Mouse (Mus musculus) kidney, adult 2 months (tissue): Measurements from ENCODE around the gene Rpl28. TPM values are rescaled to one million over a fixed set of nuclear protein-coding genes. Genes with fewer than 3 reads are reported as not detected.

Source experiments
- DNase-seq: peaks from one replicate; pipeline ENCODE4 v3.0.0; 2021
- H3K27ac ChIP-seq: fragments of 200-500 bp; 2 replicates; pipeline ENCODE4 v1.5.1; 2012; ENCODE audit warnings: low read depth, low read length, control low read depth, inconsistent platforms; ENCODE audit not compliant: insufficient read depth
- H3K27me3 ChIP-seq: fragments of 200-500 bp; replicated peaks from 2 replicates; pipeline ENCODE4 v1.6.1; 2012; ENCODE audit warnings: mild to moderate bottlenecking, moderate library complexity, low read length, inconsistent platforms; ENCODE audit not compliant: control insufficient read depth, insufficient read depth
- H3K36me3 ChIP-seq: fragments of 200-500 bp; 2 replicates; pipeline ENCODE4 v1.6.1; 2012; ENCODE audit warnings: mild to moderate bottlenecking, moderate library complexity, low read length, inconsistent platforms; ENCODE audit not compliant: control insufficient read depth, insufficient read depth
- H3K4me1 ChIP-seq: fragments of 200-500 bp; 2 replicates; pipeline ENCODE4 v1.6.1; 2011; ENCODE audit warnings: low read length; ENCODE audit not compliant: control insufficient read depth, insufficient read depth
- H3K4me3 ChIP-seq: fragments of 200-500 bp; 2 replicates; pipeline ENCODE4 v1.5.1; 2011; ENCODE audit warnings: mild to moderate bottlenecking, low read depth, low read length, control low read depth; ENCODE audit not compliant: insufficient read depth
- CTCF ChIP-seq: fragments of 200-500 bp; conservative IDR thresholded peaks from 2 replicates; pipeline ENCODE4 v1.5.1; 2011; ENCODE audit warnings: low read depth, mild to moderate bottlenecking, control low read depth, low read length, moderate library complexity, mixed read lengths; ENCODE audit not compliant: insufficient read depth, insufficient read length
- POLR2A ChIP-seq: fragments of 200-500 bp; IDR thresholded peaks from one replicate; pipeline ENCODE4 v1.6.1; 2011; ENCODE audit warnings: low read depth, low read length, control low read depth
- WGBS: fragments of 180-500 bp; shearing (Covaris S2); methylation state at CpG from one replicate; pipeline ENCODE4 v1.1.7; 2018; 5-methylcytosine and 5-hydroxymethylcytosine counted together
- polyA plus RNA-seq: library from polyadenylated mRNA; depleted of rRNA; stranded (reverse); fragments of >200 nt; gene quantifications from 2 replicates; pipeline ENCODE4 v1.2.3, GENCODE M21; 2012

Rpl28 gene
- polyA plus RNA-seq, 1 experiment: 597 TPM

GRCm38 (mm10) chr7:4821690-4822089 is 29.0 kb downstream of the Rpl28 start:
- Histone ChIP-seq H3K4me3 (no peak overlapping the region), H3K36me3 (no peaks in the 10 kb centered on the region), H3K27ac (no peak overlapping the region), H3K27me3 (no peaks in the 10 kb centered on the region), H3K4me1 (peaks cover 3% of the 10 kb centered on the region; the same call in 1 of the 2 replicates)
- 89% methylated on average over 4 of the region's 4 CpGs for WGBS
- TF ChIP-seq POLR2A (no peak), CTCF (no peak)
- no peak for DNase-seq

DNA sequence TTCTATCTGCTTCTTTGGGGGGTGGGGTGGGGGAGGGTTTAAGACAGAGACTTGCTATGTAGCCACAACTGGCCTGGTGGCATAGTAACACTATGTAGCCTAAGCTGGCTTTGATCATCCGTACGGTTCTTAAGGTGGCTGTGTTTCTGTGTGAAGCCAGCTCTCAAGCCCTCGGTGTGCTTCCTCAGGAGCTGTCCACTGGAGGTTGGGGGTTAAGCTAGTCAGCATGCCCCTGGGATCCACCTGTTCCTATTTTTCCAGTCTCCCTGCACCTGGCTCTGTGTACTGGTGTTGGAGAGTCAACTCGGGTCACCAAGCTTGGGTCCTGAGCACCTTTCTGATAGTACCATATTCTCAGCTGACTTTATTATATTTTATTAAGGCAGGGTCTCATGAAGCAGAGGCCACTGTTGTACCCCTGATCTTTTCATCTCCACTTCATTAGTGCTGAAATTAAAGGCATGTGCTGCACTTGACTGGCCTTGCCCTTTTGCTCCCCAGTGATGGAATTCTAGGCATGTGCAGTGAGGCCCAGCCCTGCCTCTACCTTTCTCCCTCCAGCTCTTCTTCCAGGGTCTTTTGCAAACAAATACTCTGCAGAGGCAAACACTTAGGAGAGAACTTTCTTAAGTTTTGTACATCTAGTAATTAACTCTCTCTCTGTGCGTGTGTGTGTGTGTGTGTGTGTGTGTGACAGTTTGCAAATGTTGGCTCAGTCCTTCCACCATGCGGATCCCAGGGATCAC is 29.7 kb downstream of the Rpl28 start:
- peak; percentile 41 for DNase-seq
- peak overlapping the region; percentile 25; the same call in 1 of the 2 replicates for H3K27ac ChIP-seq
- peaks cover 3% of the 10 kb centered on the region; the same call in 1 of the 2 replicates for H3K4me1 ChIP-seq
- TF ChIP-seq POLR2A: no peak
- TF ChIP-seq CTCF: no peak
- H3K27me3 ChIP-seq: no peaks in the 10 kb centered on the region
- no peak overlapping the region for H3K4me3 ChIP-seq
- H3K36me3 ChIP-seq: no peaks in the 10 kb centered on the region
- 50% methylated on average over 6 of the region's 6 CpGs for whole genome bisulfite sequencing

DNA sequence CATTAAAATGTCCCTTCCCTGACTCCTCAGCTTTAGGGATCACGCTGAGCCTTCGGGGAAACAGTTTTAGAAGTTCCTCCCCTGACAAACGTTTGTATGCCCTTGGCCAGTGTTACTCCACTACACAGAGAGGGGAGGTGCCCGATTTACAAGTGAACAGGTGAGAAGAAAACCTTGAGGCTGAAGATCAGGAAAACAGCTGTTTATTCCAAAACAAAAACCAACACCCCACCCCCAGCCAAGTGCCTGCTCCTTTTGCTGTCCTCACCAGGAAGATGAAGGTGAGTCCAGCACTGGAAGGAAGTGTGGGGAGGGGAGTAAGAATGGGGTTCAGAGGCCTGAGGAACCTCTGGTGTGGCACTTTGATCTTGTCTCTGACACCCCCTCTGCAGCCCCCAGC is 32.7 kb downstream of the Rpl28 start:
- peaks cover 3% of the 10 kb centered on the region; the same call in 1 of the 2 replicates for H3K4me1 ChIP-seq
- no peaks in the 10 kb centered on the region for H3K36me3 ChIP-seq
- 57% methylated on average over 4 of the region's 4 CpGs for WGBS
- DNase-seq: no peak
- H3K4me3 ChIP-seq: no peak overlapping the region
- no peaks in the 10 kb centered on the region for H3K27me3 ChIP-seq
- TF ChIP-seq POLR2A (no peak), CTCF (no peak)
- H3K27ac ChIP-seq: no peak overlapping the region

GRCm38 (mm10) chr7:4830476-4830875 is 37.8 kb downstream of the Rpl28 start:
- H3K36me3 ChIP-seq: no peaks in the 10 kb centered on the region
- H3K4me1 ChIP-seq: no peaks in the 10 kb centered on the region
- no peak overlapping the region for H3K27ac ChIP-seq
- H3K27me3 ChIP-seq: no peaks in the 10 kb centered on the region
- WGBS: 20% methylated on average over 12 of the region's 12 CpGs
- TF ChIP-seq CTCF (no peak), POLR2A (no peak)
- DNase-seq: no peak
- no peak overlapping the region for H3K4me3 ChIP-seq

DNA sequence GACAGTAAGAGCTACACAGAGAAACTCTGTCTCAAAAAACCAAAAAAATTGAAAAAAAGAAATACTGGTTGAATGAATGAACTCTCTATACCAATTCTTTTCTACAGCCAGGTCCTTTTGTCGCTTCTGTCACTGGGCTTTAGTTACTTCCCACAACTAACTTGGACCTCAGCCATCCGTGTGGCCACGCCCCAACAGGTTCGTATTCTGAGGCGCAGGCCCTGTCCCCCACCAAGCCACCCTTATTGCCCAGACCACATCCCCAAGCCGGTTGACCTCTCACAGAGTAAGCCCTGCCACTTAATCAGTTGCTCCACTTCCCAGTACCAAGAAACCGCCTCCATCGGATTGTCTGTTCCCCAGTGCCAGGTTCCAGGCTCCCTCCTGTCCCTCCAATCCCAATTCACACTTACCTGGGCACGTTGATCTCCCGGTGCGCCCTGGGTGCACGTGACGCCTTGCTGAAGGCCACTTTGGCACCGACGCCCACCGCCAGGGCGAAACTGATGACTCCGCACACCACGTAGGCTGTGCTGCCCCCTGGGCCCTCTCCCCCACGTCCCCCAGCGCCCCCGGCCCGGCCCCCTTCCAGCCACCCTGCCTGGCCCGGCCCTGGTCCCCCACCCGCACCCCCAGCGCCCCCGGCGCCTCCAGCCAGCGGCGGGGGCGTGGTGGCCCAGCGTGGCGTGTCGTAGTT is 43.1 kb downstream of the Rpl28 start:
- peak overlapping the region; percentile 56 for H3K4me3 ChIP-seq
- no peaks in the 10 kb centered on the region for H3K27me3 ChIP-seq
- H3K4me1 ChIP-seq: peaks cover 3% of the 10 kb centered on the region; the same call in 1 of the 2 replicates
- 5% methylated on average over 34 of the region's 34 CpGs for WGBS
- no peak overlapping the region for H3K27ac ChIP-seq
- TF ChIP-seq POLR2A: no peak
- no peak for TF ChIP-seq CTCF
- peak; percentile 43 for DNase-seq
- H3K36me3 ChIP-seq: no peaks in the 10 kb centered on the region

- DNase-seq: peak; percentile 88
- under 1% methylated on average over 51 of the region's 51 CpGs for WGBS
- no peaks in the 10 kb centered on the region for H3K27me3 ChIP-seq
- TF ChIP-seq CTCF: peak; percentile 66
- TF ChIP-seq POLR2A: no peak
- peaks cover 3% of the 10 kb centered on the region; the same call in 1 of the 2 replicates for H3K4me1 ChIP-seq
- no peak overlapping the region for H3K27ac ChIP-seq
- peak overlapping the region; percentile 56 for H3K4me3 ChIP-seq
- H3K36me3 ChIP-seq: no peaks in the 10 kb centered on the region
These were observed 43.7 kb downstream of the Rpl28 start for GRCm38 (mm10) chr7:4836351-4836792.

DNA sequence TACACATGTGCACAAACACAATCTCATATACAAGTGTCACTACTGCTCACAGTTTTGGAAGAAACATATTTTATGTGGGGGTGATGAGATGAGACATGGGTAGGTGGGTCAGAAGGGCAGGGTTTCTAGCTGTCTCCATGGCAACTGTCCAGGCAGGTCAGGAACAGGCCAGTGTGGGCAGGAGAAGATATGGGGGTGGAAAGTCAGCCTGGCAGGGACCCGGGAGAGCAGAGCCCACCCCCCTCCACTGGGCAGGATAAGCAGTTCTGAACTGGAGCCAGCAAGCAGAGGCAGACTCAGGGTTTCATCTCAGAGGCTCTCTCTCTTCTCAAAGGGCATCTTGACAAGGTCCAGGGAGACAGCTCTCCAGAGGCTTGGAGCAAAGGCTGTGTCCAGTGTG is 45.0 kb downstream of the Rpl28 start:
- DNase-seq: no peak
- 9% methylated on average over 1 of the region's 1 CpGs for WGBS
- H3K27me3 ChIP-seq: no peaks in the 10 kb centered on the region

More for the DNA sequence above, 45.0 kb downstream of the Rpl28 start:
- Histone ChIP-seq H3K4me3 (no peak overlapping the region), H3K36me3 (no peaks in the 10 kb centered on the region), H3K4me1 (peaks cover 3% of the 10 kb centered on the region; the same call in 1 of the 2 replicates), H3K27ac (no peak overlapping the region)
- TF ChIP-seq CTCF: no peak
- no peak for TF ChIP-seq POLR2A
